Mouse (Mus musculus) intestine, embryonic 14.5 days (tissue): Measurements from ENCODE around the gene Rundc3a. TPM values are rescaled to one million over a fixed set of nuclear protein-coding genes. Genes with fewer than 3 reads are reported as not detected.

Source experiments
- ATAC-seq: fragments of 200-750 bp; cut with Nextera tagmentation; replicated peaks from 2 replicates; pipeline ENCODE4 v1.8.0; 2017; ENCODE audit warnings: low read depth, moderate number of reproducible peaks, moderate TSS enrichment, moderate library complexity; ENCODE audit not compliant: low FRiP score, low TSS enrichment
- DNase-seq: peaks from one replicate; pipeline ENCODE4 v3.0.0-alpha.2; 2018; ENCODE audit warnings: low spot score
- H3K27ac ChIP-seq: fragments of 300-500 bp; sonication (generic); 2 replicates; pipeline ENCODE4 v1.5.1; 2014; ENCODE audit warnings: low read depth, mild to moderate bottlenecking, control low read depth
- H3K27me3 ChIP-seq: fragments of 300-500 bp; sonication (generic); replicated peaks from 2 replicates; pipeline ENCODE4 v1.6.1; 2014; ENCODE audit warnings: low read length, control low read depth; ENCODE audit not compliant: control insufficient read depth, insufficient read depth
- H3K36me3 ChIP-seq: fragments of 300-500 bp; sonication (generic); 2 replicates; pipeline ENCODE4 v1.6.1; 2014; ENCODE audit warnings: low read length, control low read depth; ENCODE audit not compliant: control insufficient read depth, insufficient read depth
- H3K4me1 ChIP-seq: fragments of 300-500 bp; sonication (generic); replicated peaks from 2 replicates; pipeline ENCODE4 v1.6.1; 2014; ENCODE audit warnings: low read length, control low read depth, mixed read lengths; ENCODE audit not compliant: control insufficient read depth, insufficient read depth
- H3K4me2 ChIP-seq: fragments of 300-500 bp; sonication (generic); 2 replicates; pipeline ENCODE4 v1.6.1; 2014; ENCODE audit warnings: low read length
- H3K4me3 ChIP-seq: fragments of 300-500 bp; sonication (generic); 2 replicates; pipeline ENCODE4 v1.5.1; 2014; ENCODE audit warnings: low read depth, low read length, control low read depth, mixed read lengths
- H3K9ac ChIP-seq: fragments of 300-500 bp; sonication (generic); 2 replicates; pipeline ENCODE4 v1.6.1; 2014; ENCODE audit warnings: mild to moderate bottlenecking, low read length
- H3K9me3 ChIP-seq: fragments of 300-500 bp; sonication (generic); 2 replicates; pipeline ENCODE4 v1.6.1; 2016; ENCODE audit warnings: low read length, control low read depth; ENCODE audit not compliant: control insufficient read depth
- WGBS: fragments of 180-500 bp; shearing (Covaris S2); extraction: QIAGEN DNeasy Blood & Tissue Kit; methylation state at CpG from one replicate; pipeline ENCODE4 v1.1.7; 2014; 5-methylcytosine and 5-hydroxymethylcytosine counted together
- polyA plus RNA-seq: library from polyadenylated mRNA; unstranded; fragments of >200 nt; fragmentation: Nextera tagmentation; extraction: Ambion mirVana; gene quantifications from 2 replicates; pipeline ENCODE4 v1.2.1, GENCODE M21; 2014

Gene Rundc3a
- polyA plus RNA-seq, 1 experiment from 2014 or later: 10.0 TPM

DNA sequence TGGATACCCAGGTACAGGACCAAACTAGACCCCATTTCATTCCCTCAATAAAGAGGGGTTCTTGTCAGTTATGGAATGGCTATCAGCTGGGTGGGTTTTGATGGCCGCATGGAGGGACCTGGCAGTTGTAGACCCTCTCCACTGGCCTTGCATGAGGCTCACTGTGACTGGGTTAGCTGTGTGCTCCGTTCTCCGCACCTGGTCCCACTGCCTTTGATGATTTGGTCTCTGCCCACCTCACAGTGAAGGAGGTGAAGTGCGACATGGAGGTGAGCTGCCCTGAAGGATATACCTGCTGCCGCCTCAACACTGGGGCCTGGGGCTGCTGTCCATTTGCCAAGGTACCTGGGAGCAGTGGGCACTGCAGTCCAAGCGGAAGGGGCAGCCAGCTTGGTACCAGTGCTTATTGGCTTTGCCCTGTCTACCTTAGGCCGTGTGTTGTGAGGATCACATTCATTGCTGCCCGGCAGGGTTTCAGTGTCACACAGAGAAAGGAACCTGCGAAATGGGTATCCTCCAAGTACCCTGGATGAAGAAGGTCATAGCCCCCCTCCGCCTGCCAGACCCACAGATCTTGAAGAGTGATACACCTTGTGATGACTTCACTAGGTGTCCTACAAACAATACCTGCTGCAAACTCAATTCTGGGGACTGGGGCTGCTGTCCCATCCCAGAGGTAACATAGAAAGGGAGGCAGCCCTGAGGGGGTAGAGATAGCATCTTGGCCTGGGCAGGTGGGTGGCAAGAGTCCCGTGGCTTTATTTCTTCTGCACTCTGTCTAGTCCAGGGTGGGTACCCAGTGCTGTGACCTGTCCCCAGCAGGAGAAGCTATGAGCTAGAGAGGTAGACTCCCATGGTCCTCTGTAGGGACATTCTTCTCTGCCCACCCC is 41.9 kb downstream of the Rundc3a start:
- H3K36me3 ChIP-seq: peaks cover 36% of the 10 kb centered on the region
- no peak overlapping the region for H3K4me2 ChIP-seq
- WGBS: 91% methylated on average over 11 of the region's 11 CpGs
- ATAC-seq (no peak), DNase-seq (no peak)
- 0 out of 2 replicates have a peak, but pooled peaks cover 2% of the 10 kb centered on the region for H3K27me3 ChIP-seq
- H3K9me3 ChIP-seq: no peaks in the 10 kb centered on the region
- peaks cover 15% of the 10 kb centered on the region for H3K4me1 ChIP-seq
- no peak overlapping the region for H3K27ac ChIP-seq
- no peak overlapping the region for H3K4me3 ChIP-seq
- no peak overlapping the region for H3K9ac ChIP-seq

DNA sequence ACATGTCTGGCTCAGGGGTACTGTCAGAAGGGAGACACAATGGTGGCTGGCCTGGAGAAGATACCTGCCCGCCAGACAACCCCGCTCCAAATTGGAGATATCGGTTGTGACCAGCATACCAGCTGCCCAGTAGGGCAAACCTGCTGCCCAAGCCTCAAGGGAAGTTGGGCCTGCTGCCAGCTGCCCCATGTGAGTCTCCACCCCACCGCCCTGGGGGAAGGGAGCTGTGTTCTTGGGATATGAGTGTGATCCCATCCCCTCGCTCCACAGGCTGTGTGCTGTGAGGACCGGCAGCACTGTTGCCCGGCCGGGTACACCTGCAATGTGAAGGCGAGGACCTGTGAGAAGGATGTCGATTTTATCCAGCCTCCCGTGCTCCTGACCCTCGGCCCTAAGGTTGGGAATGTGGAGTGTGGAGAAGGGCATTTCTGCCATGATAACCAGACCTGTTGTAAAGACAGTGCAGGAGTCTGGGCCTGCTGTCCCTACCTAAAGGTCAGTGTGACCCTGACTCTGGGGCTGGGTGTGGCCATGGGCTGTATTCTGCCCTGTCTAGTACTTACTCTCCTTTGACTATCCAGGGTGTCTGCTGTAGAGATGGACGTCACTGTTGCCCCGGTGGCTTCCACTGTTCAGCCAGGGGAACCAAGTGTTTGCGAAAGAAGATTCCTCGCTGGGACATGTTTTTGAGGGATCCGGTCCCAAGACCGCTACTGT is 42.7 kb downstream of the Rundc3a start:
- H3K27me3 ChIP-seq: 0 out of 2 replicates have a peak, but pooled peaks cover 2% of the 10 kb centered on the region
- no peaks in the 10 kb centered on the region for H3K9me3 ChIP-seq
- H3K4me1 ChIP-seq: peaks cover 15% of the 10 kb centered on the region
- no peak for DNase-seq
- no peak overlapping the region for H3K9ac ChIP-seq
- WGBS: 94% methylated on average over 18 of the region's 18 CpGs
- no peak overlapping the region for H3K4me3 ChIP-seq
- peaks cover 42% of the 10 kb centered on the region for H3K36me3 ChIP-seq
- ATAC-seq: no peak
- H3K27ac ChIP-seq: no peak overlapping the region
- no peak overlapping the region for H3K4me2 ChIP-seq

DNA sequence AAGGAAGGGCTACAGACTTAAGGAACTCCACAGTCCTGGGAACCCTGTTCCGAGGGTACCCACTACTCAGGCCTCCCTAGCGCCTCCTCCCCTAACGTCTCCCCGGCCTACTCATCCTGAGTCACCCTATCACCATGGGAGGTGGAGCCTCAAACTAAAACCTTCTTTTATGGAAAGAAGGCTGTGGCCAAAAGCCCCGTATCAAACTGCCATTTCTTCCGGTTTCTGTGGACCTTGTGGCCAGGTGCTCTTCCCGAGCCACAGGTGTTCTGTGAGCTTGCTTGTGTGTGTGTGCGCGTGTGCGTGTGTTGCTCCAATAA is 43.2 kb downstream of the Rundc3a start:
- H3K9me3 ChIP-seq: no peaks in the 10 kb centered on the region
- no peak for DNase-seq
- H3K4me3 ChIP-seq: no peak overlapping the region
- peaks cover 48% of the 10 kb centered on the region for H3K36me3 ChIP-seq
- H3K9ac ChIP-seq: no peak overlapping the region
- H3K4me2 ChIP-seq: no peak overlapping the region
- peaks cover 11% of the 10 kb centered on the region for H3K4me1 ChIP-seq
- H3K27me3 ChIP-seq: 0 out of 2 replicates have a peak, but pooled peaks cover 2% of the 10 kb centered on the region
- WGBS: 77% methylated on average over 10 of the region's 10 CpGs
- H3K27ac ChIP-seq: no peak overlapping the region
- no peak for ATAC-seq

DNA sequence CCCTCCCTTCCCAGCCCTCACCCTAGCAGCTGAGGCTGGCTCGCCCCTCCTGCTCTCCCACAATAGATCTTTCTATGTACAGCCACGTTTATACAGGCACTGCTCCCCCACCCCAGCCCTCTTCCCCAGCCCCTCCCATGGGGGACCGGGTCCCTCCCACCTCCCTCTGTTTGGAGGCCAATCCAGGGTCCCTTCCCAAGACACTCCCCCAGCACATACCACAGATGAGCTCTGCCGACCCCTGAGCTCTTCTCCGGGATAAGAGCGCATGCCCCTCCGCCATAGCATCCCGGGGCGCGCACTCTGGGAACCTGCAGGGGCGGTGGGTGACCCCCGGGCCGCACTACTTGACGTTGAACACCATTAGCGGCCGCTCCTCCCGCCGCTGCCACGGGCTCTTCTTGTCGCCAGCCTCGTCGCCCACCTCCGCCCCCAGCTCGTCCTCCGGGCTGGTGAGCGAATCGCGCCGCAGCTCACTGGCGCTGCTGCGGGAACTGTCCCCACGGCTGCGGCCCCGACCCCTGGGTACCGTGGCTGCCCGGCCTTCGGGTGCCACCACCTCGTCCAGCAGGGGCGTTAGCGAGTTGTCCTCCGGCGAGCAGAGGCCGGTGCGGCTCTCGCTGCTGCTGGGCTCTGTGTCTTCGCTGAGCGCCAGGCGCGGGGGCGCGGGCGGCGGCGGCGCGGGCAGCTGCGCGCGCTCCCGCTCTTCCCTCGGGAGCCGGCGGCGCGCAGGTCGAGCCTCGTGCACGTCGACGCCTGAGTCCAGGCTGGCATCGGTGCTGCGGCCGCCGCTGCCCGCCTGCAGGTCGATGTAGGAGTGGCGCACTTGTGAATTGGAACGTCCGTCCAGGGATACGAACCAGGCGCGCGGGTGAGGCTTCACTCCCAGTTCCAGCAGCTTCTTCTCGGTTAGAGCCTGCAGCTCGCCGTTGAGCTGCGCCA is 44.2 kb downstream of the Rundc3a start:
- H3K9ac ChIP-seq: peak overlapping the region; percentile 39
- DNase-seq (peak; percentile 84), ATAC-seq (peak; percentile 37; the same call in 1 of the 2 replicates)
- peaks cover 56% of the 10 kb centered on the region for H3K36me3 ChIP-seq
- peak overlapping the region; percentile 88 for H3K4me2 ChIP-seq
- peak overlapping the region; percentile 40 for H3K4me3 ChIP-seq
- H3K27ac ChIP-seq: no peak overlapping the region; the same call in 1 of the 2 replicates
- peaks cover 11% of the 10 kb centered on the region for H3K4me1 ChIP-seq
- 0 out of 2 replicates have a peak, but pooled peaks cover 2% of the 10 kb centered on the region for H3K27me3 ChIP-seq
- no peaks in the 10 kb centered on the region for H3K9me3 ChIP-seq
- 6% methylated on average over 85 of the region's 87 CpGs for WGBS

DNA sequence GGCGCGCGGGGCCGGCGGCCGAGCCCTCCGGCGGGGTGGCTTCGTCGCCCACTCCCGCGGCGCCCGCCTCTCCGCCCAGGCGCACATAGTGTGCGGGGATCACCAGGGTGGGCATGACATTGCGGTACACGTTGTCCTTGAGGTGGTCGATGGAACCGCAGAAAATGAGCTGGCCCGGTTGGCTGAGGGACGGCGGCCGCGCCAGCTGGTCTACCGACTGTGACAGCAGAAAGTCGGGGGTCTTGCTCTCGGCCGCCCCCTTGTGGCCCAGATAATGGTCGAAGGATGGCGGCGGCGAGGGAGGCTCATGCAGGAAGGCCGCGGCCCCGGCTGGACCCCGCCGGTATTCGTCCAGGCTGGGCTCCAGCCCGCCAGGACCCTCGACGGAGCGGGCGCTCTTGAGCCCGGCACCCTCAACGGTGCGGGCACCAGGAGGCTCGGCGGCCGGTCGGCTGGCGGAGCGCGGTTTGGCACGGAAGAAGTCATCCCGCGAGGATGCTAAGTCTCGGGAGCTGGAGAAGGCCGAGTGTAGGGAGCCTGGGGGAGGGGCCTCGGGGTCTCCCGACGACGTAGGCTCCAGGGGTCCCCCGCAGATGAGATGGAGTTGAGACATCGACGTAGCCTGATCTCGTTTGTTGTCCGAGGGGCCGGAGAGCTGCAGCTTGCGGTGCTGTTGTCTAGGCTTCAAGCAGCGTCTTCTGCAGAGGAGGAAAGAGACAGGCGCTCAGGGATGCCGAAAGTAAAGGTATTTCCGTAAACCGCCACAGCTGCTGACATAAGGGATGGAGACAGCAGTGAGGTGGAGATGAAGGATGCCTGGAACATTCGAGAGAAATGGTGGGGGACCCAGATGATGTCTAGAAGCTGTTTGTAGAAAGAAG is 45.2 kb downstream of the Rundc3a start:
- Histone ChIP-seq H3K4me2 (peak overlapping the region; percentile 88), H3K4me1 (peaks cover 11% of the 10 kb centered on the region), H3K9me3 (no peaks in the 10 kb centered on the region), H3K27ac (no peak overlapping the region), H3K36me3 (peaks cover 59% of the 10 kb centered on the region), H3K4me3 (peak overlapping the region; percentile 40), H3K27me3 (0 out of 2 replicates have a peak, but pooled peaks cover 2% of the 10 kb centered on the region), H3K9ac (peak overlapping the region; percentile 39)
- DNase-seq (peak; percentile 98), ATAC-seq (peak; percentile 9; the same call in 1 of the 2 replicates)
- WGBS: 12% methylated on average over 77 of the region's 77 CpGs

DNA sequence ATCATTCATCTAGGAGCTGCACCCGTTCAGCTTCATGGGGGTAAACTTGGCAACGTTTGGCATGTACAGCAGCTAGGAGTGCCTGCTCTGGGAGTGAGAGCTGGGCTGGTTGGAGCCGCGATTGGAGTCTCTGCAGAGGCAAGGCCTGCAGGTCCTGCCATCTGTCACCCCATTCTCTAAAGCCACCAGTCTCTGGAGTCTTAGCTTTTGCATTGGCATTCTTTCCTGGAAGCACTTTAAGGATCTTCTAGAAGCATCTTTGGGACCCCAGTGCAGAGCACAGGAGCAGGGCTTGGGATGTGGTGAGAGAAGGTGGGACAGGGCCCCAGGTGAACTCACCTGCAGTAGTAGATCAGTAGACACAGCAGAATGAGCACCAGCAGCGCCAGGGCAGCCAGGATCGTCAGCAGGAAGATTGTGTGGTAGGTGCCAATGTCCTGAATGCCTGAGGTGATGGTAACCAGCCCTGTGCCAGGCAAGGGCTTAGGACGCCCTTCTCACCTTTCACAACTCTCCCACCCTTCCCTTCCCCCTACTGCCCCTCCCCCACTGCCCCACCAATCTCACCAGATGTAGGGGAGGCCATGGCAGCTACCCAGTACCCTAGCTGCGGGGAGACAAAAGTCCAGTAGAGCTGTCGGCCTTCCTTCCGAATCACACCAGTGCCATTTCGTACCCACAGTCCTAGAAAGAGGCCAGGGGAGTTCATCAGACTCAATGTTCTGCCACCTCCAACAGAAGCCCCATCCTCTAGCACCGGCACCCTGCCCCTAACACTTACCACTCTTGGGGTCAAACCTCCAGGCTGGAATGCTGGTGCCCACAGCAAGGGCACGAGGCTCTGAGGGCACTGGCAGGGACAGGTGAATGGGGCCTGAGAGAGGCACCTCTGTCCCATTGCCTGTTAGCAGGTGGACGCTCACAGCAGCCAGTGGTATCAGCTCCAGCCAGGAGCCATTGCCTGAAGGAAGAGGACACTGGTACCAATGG is 46.2 kb downstream of the Rundc3a start:
- Histone ChIP-seq H3K9ac (no peak overlapping the region), H3K4me3 (no peak overlapping the region), H3K4me1 (peaks cover 13% of the 10 kb centered on the region), H3K27me3 (0 out of 2 replicates have a peak, but pooled peaks cover 2% of the 10 kb centered on the region), H3K4me2 (no peak overlapping the region), H3K36me3 (peaks cover 59% of the 10 kb centered on the region), H3K9me3 (no peaks in the 10 kb centered on the region), H3K27ac (no peak overlapping the region)
- 79% methylated on average over 14 of the region's 14 CpGs for WGBS
- DNase-seq (no peak), ATAC-seq (no peak)

DNA sequence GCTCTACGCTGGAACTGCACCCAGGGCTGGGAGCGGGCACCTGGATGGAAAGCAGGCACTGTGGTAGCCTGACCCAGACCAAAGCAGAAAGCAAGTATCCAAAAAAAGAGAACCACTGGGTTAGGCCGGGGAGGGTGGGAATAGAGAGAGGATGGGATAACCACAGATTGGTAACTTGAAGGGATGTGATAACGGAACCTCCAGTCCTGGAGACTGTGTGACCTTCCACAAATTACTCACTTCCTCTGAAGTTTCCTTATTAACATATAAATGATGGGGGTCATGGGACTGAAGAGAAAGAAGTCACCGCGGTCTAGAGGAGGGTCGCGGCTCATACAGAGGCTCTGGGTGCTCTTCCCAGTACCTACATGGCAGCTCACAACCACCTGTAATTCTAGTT is 47.1 kb downstream of the Rundc3a start:
- no peak overlapping the region for H3K4me3 ChIP-seq
- H3K27me3 ChIP-seq: 0 out of 2 replicates have a peak, but pooled peaks cover 2% of the 10 kb centered on the region
- no peak for DNase-seq
- WGBS: 94% methylated on average over 8 of the region's 8 CpGs
- H3K4me1 ChIP-seq: peaks cover 21% of the 10 kb centered on the region
- peaks cover 52% of the 10 kb centered on the region for H3K36me3 ChIP-seq
- ATAC-seq: no peak
- no peak overlapping the region for H3K27ac ChIP-seq
- H3K4me2 ChIP-seq: no peak overlapping the region
- no peaks in the 10 kb centered on the region for H3K9me3 ChIP-seq
- H3K9ac ChIP-seq: no peak overlapping the region
